8 mouse cellular contexts compared by ENCODE assay signal in genomic region chr12:59132462-59132861, GRCm38 (mm10). TPM values are rescaled to one million over a fixed set of nuclear protein-coding genes. Genes with fewer than 3 reads are reported as not detected.
DNase-seq lines count a peak whose midpoint lies in the region; ATAC-seq and TF ChIP-seq lines count a peak whose summit lies in the region.

No protein-coding gene starts in this region.

- peak overlapping the region; percentile 73 for H3K4me2 ChIP-seq in kidney, postnatal 0 days (ENCODE audit: low read length)
- H3K4me2 ChIP-seq in intestine, embryonic 15.5 days (replicated peaks) = peak overlapping the region; percentile 83

- WGBS in kidney, postnatal 0 days = 43% methylated on average over 3 of the region's 3 CpGs
- 59% methylated on average over 3 of the region's 3 CpGs for WGBS in embryonic facial prominence, embryonic 10.5 days
- WGBS in intestine, embryonic 15.5 days = 39% methylated on average over 3 of the region's 3 CpGs

- no peak for ATAC-seq in kidney, postnatal 0 days (replicated peaks; ENCODE audit: low FRiP score, low read depth)
- no peak for ATAC-seq in intestine, embryonic 15.5 days
- peak; percentile 36; the same call in 1 of the 2 replicates for ATAC-seq in monocyte, adult 5-6 weeks (replicated peaks; ENCODE audit: insufficient number of reproducible peaks, low FRiP score, low TSS enrichment, poor library complexity, severe bottlenecking)

- H3K9me3 ChIP-seq in kidney, postnatal 0 days (replicated peaks; ENCODE audit: low read length) = no peaks in the 10 kb centered on the region
- no peaks in the 10 kb centered on the region for H3K9me3 ChIP-seq in embryonic facial prominence, embryonic 10.5 days
- no peaks in the 10 kb centered on the region for H3K9me3 ChIP-seq in intestine, embryonic 15.5 days

- no peak overlapping the region for H3K27ac ChIP-seq in kidney, postnatal 0 days
- H3K27ac ChIP-seq in embryonic facial prominence, embryonic 10.5 days (replicated peaks) = no peak overlapping the region
- H3K27ac ChIP-seq in intestine, embryonic 15.5 days = no peak overlapping the region

- no peaks in the 10 kb centered on the region for H3K27me3 ChIP-seq in kidney, postnatal 0 days (ENCODE audit: insufficient read depth, low read length)
- H3K27me3 ChIP-seq in embryonic facial prominence, embryonic 10.5 days (replicated peaks; ENCODE audit: low read depth, poor library complexity, severe bottlenecking) = no peaks in the 10 kb centered on the region
- no peaks in the 10 kb centered on the region for H3K27me3 ChIP-seq in intestine, embryonic 15.5 days (replicated peaks)

- intact Hi-C loops in gastrocnemius, postnatal 36 days (cut with DNase I) = no loop called here

- no peak for DNase-seq in kidney, postnatal 0 days (ENCODE audit: low spot score)
- DNase-seq in kidney, adult 9 months = no peak
- no peak for DNase-seq in embryonic facial prominence, embryonic 10.5 days (ENCODE audit: low spot score)
- no peak for DNase-seq in gastrocnemius, postnatal 10 days
- DNase-seq in gastrocnemius, postnatal 36 days = no peak
- no peak for DNase-seq in right cerebral cortex, postnatal 4 days

- H3K4me1 ChIP-seq in kidney, postnatal 0 days (replicated peaks; ENCODE audit: insufficient read depth, low read length) = peaks cover 5% of the 10 kb centered on the region
- H3K4me1 ChIP-seq in embryonic facial prominence, embryonic 10.5 days = peaks cover 28% of the 10 kb centered on the region
- peaks cover 19% of the 10 kb centered on the region for H3K4me1 ChIP-seq in intestine, embryonic 15.5 days (replicated peaks)

- no peak for TF ChIP-seq CTCF in kidney, postnatal 0 days (IDR thresholded peaks at IDR 0.05; ENCODE audit: low read depth)

- 0 out of 2 replicates have a peak overlapping the region, but pooled peaks have one; percentile 89 for H3K9ac ChIP-seq in kidney, postnatal 0 days (ENCODE audit: low read depth, low read length)
- H3K9ac ChIP-seq in intestine, embryonic 15.5 days = peak overlapping the region; percentile 15; the same call in 1 of the 2 replicates

- no peaks in the 10 kb centered on the region for H3K36me3 ChIP-seq in kidney, postnatal 0 days (ENCODE audit: insufficient read depth, low read length)
- peaks cover 32% of the 10 kb centered on the region for H3K36me3 ChIP-seq in embryonic facial prominence, embryonic 10.5 days (replicated peaks)
- no peaks in the 10 kb centered on the region for H3K36me3 ChIP-seq in intestine, embryonic 15.5 days

- peak overlapping the region; percentile 79 for H3K4me3 ChIP-seq in kidney, postnatal 0 days (replicated peaks; ENCODE audit: low read depth, low read length)
- H3K4me3 ChIP-seq in embryonic facial prominence, embryonic 10.5 days = peak overlapping the region; percentile 83
- H3K4me3 ChIP-seq in intestine, embryonic 15.5 days (replicated peaks) = peak overlapping the region; percentile 95

RNA-seq across cellular contexts. Expression of gene Mia2, which starts 36.9 kb away (rescaled TPM):
- 85.5 and 91.6 TPM in 2 replicates for polyA plus RNA-seq in kidney, postnatal 0 days (2015; fragmentation: Nextera tagmentation; extraction: Ambion mirVana)
- polyA plus RNA-seq in embryonic facial prominence, embryonic 10.5 days (2016; fragmentation: Nextera tagmentation; extraction: Ambion mirVana) = 45.2 and 47.0 TPM in 2 replicates
- polyA plus RNA-seq in intestine, embryonic 15.5 days (2015; fragmentation: Nextera tagmentation; extraction: Ambion mirVana) = 84.2 and 102 TPM in 2 replicates
- 299 to 323 TPM (median 303 TPM) in 3 replicates for total RNA-seq in monocyte, adult 5-6 weeks (2017)
- 10 to 100 TPM; 67.3 to 77.8 TPM for total RNA-seq in gastrocnemius, postnatal 10 days (2021)
- 100 to 1,000 TPM in 1 of 2 experiments, 10 to 100 TPM in 1; 83.9 to 111 TPM for total RNA-seq in gastrocnemius, postnatal 36 days (2021)
